Mouse (Mus musculus) G1E (cell line): ENCODE measurements at regions not wholly inside any gene's neighbourhood (a gene's known extent, or its start where the extent isn't known, plus 50 kb on each side); places are given as distances from the start of the nearest gene placed in this dataset.

Experiments
- ATAC-seq: 2 replicates; pipeline ENCODE4 v1.8.0; 2016; ENCODE audit warnings: mild to moderate bottlenecking; ENCODE audit not compliant: insufficient number of reproducible peaks, poor library complexity, low FRiP score, severe bottlenecking; ENCODE audit errors: extremely low read depth
- DNase-seq: peaks from one replicate; pipeline ENCODE4 v3.0.0; 2012; ENCODE audit warnings: low spot score
- H3K27me3 ChIP-seq: 2 replicates; pipeline ENCODE4 v1.6.1; 2012; ENCODE audit warnings: mild to moderate bottlenecking, low read length, inconsistent platforms; ENCODE audit not compliant: insufficient read depth
- H3K36me3 ChIP-seq: replicated peaks from 2 replicates; pipeline ENCODE3; 2012; ENCODE audit warnings: mild to moderate bottlenecking, inconsistent platforms
- H3K4me1 ChIP-seq: 2 replicates; pipeline ENCODE4 v1.6.1; 2012; ENCODE audit warnings: low read depth, low read length, inconsistent platforms, mixed read lengths; ENCODE audit not compliant: insufficient read depth
- H3K4me3 ChIP-seq: 2 replicates; pipeline ENCODE4 v1.5.1; 2012; ENCODE audit warnings: low read depth, mild to moderate bottlenecking, inconsistent platforms, low read length, moderate library complexity, mixed read lengths
- H3K9me3 ChIP-seq: replicated peaks from 2 replicates; pipeline ENCODE4 v1.6.1; 2012; ENCODE audit warnings: inconsistent platforms
- CTCF ChIP-seq: IDR thresholded peaks from 2 replicates; pipeline ENCODE4 v1.5.1; 2012; ENCODE audit warnings: low read depth, low read length, inconsistent platforms, mixed read lengths
- GATA1 ChIP-seq: IDR thresholded peaks from 2 replicates; pipeline ENCODE4 v1.6.1; 2012; ENCODE audit warnings: borderline replicate concordance, low read length, inconsistent platforms, mixed read lengths
- GATA2 ChIP-seq: IDR thresholded peaks from 2 replicates; pipeline ENCODE4 v1.6.1; 2012; ENCODE audit warnings: low read depth, low read length, inconsistent platforms, borderline replicate concordance
- POLR2AphosphoS5 ChIP-seq: IDR thresholded peaks from 2 replicates; pipeline ENCODE4 v1.6.1; 2012; ENCODE audit warnings: low read depth, low read length, inconsistent platforms; ENCODE audit not compliant: insufficient replicate concordance
- TAL1 ChIP-seq: conservative IDR thresholded peaks from 2 replicates; pipeline ENCODE4 v1.6.1; 2012; ENCODE audit warnings: low read depth, low read length, inconsistent platforms, mixed read lengths

DNA sequence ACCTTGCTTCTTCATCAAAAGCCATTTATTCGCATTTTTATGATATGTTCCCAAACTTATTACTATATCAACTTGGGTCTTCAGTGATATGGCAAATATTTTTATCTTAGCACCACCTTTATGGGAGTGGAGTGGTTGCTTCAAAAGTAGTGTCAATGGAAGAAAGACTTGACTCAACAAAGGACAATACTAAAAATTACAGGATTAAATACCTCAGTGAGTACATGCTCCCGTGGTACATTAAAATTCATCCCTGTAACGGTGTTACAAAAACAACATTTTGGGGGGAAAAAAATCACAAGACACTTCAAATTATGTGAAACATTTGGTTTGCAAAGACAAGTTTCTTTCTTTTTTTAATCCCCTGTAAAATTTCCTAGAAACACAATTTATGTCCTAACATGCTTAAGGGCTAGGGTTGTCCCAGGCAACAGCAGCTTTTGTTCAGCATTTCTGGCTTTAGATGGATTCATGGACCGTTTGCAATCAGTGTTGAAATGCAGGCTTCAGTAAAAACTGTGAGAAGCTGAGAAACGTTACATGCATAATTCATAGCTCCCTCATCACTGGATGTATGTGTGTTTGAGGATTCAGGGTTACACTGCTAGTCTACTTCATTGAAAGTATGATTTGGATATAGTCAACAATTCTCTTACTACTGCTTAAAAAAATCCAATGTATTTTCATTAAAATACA lies 700.8 kb upstream of the Tenm2 start:
- no peaks in the 10 kb centered on the region for H3K9me3 ChIP-seq
- ATAC-seq: no peak
- H3K36me3 ChIP-seq: no peaks in the 10 kb centered on the region
- no peak overlapping the region for H3K4me3 ChIP-seq
- H3K4me1 ChIP-seq: no peaks in the 10 kb centered on the region
- DNase-seq: no peak
- no peaks in the 10 kb centered on the region for H3K27me3 ChIP-seq
- TF ChIP-seq GATA1 (no peak), GATA2 (no peak), POLR2AphosphoS5 (no peak), TAL1 (no peak), CTCF (no peak)

DNA sequence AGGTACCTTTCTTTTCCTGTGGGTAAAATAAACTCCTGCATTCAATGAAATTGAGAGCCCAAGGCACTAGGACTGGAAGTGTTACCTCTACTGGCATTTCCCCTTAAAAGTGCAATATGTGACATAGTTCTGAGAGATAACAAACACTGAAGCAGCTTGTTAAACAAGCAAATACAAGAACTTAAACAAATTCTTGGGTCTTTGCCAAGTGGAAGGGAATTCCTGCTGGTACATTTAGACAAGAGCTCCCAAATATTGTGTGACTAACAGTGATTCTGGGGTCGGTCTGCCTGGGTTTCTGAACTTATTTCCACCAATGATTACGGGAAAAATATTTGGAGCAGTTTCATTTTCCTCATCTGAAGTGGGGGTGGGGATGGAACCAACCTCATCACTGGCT lies 677.4 kb upstream of the Tenm2 start:
- Histone ChIP-seq H3K9me3 (no peaks in the 10 kb centered on the region), H3K27me3 (no peaks in the 10 kb centered on the region), H3K4me3 (no peak overlapping the region), H3K36me3 (no peaks in the 10 kb centered on the region), H3K4me1 (no peaks in the 10 kb centered on the region)
- DNase-seq (no peak), ATAC-seq (no peak)
- no peak for TF ChIP-seq GATA2
- TF ChIP-seq TAL1: no peak
- TF ChIP-seq POLR2AphosphoS5: no peak
- TF ChIP-seq GATA1: no peak
- TF ChIP-seq CTCF: no peak

DNA sequence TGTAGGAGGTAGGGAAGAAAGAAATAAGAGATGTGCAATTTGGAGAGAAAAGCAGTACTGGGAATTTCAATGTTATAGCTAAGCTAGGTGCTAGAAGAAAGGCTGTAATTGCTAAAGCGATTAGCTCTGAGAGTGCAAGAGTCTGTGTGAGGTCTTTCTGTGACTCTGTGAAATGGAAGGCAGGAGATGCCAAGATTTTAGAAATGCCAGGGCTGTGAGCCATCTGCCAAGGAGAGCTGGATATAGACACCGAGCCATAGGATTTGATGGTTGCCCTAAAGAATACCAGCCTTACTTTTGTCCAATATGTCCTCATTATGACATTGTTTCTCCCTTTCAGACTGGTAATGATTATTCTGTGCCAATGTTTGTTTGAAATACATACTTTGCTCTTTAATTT lies 669.2 kb upstream of the Tenm2 start:
- no peaks in the 10 kb centered on the region for H3K4me1 ChIP-seq
- ATAC-seq: no peak
- H3K4me3 ChIP-seq: no peak overlapping the region
- no peaks in the 10 kb centered on the region for H3K27me3 ChIP-seq
- no peak for DNase-seq
- no peaks in the 10 kb centered on the region for H3K9me3 ChIP-seq
- TF ChIP-seq GATA2 (no peak), POLR2AphosphoS5 (no peak), TAL1 (no peak), GATA1 (no peak), CTCF (no peak)
- H3K36me3 ChIP-seq: no peaks in the 10 kb centered on the region

DNA sequence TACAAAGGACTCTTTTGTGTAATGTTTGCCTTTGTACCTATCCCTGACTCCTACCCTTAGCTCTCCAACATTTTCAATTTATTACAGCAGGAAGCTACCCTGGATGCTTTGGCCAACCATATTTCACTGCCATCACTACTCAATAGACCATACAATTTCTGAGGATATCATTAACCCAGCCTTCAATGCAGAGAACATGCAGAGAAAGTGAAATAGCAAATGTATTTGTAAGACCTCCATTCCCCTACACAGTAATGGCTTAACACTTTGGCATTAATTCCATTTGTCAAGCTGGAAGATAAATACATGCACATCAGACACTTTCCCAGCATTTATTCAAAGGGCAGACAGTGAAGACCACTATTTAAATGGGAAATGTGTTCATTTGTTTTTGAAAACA lies 661.9 kb upstream of the Tenm2 start:
- ATAC-seq (no peak), DNase-seq (no peak)
- Histone ChIP-seq H3K27me3 (no peaks in the 10 kb centered on the region), H3K9me3 (no peaks in the 10 kb centered on the region), H3K4me1 (no peaks in the 10 kb centered on the region), H3K36me3 (no peaks in the 10 kb centered on the region), H3K4me3 (no peak overlapping the region)
- TF ChIP-seq GATA2: no peak
- TF ChIP-seq CTCF: no peak
- TF ChIP-seq TAL1: no peak
- TF ChIP-seq GATA1: no peak
- no peak for TF ChIP-seq POLR2AphosphoS5

- Histone ChIP-seq H3K4me3 (no peak overlapping the region), H3K4me1 (no peaks in the 10 kb centered on the region), H3K27me3 (no peaks in the 10 kb centered on the region), H3K9me3 (no peaks in the 10 kb centered on the region), H3K36me3 (no peaks in the 10 kb centered on the region)
- ATAC-seq (no peak), DNase-seq (no peak)
- TF ChIP-seq CTCF: no peak
- TF ChIP-seq GATA1: no peak
- TF ChIP-seq POLR2AphosphoS5: no peak
- no peak for TF ChIP-seq GATA2
- no peak for TF ChIP-seq TAL1
Measured at GRCm38 (mm10) chr11:37882717-37883116, 647.0 kb upstream of the Tenm2 start.

- no peaks in the 10 kb centered on the region for H3K36me3 ChIP-seq
- H3K9me3 ChIP-seq: no peaks in the 10 kb centered on the region
- no peak for TF ChIP-seq POLR2AphosphoS5
- no peak for TF ChIP-seq TAL1
- no peak for TF ChIP-seq GATA1
- no peak for TF ChIP-seq CTCF
- no peak for TF ChIP-seq GATA2
- H3K27me3 ChIP-seq: no peaks in the 10 kb centered on the region
- ATAC-seq: no peak
- H3K4me1 ChIP-seq: no peaks in the 10 kb centered on the region
- DNase-seq: no peak
- no peak overlapping the region for H3K4me3 ChIP-seq
Measured at GRCm38 (mm10) chr11:37837301-37837700, 601.5 kb upstream of the Tenm2 start.
